Mouse (Mus musculus): Measurements from ENCODE around the gene Sowaha.

Sowaha gene

DNA sequence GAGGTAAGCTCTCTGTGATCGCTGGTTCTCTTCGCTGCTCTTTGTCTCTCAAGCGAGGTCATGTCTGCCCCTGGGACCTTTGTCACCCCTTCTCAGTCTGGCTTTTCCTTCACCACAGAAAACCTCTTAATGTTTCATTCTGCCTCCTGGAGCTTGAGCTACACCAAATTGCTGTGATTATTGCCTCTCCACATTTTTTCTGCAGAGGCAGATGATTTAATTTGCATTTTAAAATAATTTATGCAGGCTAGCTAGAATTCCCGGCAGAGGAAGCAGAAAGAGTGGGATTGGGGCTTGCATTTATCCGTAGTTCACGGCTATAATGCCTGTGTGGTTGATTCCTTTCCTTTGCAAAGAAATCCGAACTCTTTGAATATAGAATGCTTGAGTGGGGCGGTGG is 4.5 kb downstream of the Sowaha start:
- no peak for DNase-seq (ENCODE audit: low spot score in 2 of 2)

- no peak for DNase-seq (ENCODE audit: low spot score in 2 of 2)
Observed at GRCm38 (mm10) chr11:53472709-53473108, 7.4 kb downstream of the Sowaha start.

- DNase-seq (ENCODE audit: low spot score in 2 of 2), result peak; percentile 87 to 96
Observed at GRCm38 (mm10) chr11:53469968-53470695, 9.9 kb downstream of the Sowaha start, which contains the start of gene Gm9837. TSS of gene Gm9837 (minus strand) at chr11:53470479.

DNA sequence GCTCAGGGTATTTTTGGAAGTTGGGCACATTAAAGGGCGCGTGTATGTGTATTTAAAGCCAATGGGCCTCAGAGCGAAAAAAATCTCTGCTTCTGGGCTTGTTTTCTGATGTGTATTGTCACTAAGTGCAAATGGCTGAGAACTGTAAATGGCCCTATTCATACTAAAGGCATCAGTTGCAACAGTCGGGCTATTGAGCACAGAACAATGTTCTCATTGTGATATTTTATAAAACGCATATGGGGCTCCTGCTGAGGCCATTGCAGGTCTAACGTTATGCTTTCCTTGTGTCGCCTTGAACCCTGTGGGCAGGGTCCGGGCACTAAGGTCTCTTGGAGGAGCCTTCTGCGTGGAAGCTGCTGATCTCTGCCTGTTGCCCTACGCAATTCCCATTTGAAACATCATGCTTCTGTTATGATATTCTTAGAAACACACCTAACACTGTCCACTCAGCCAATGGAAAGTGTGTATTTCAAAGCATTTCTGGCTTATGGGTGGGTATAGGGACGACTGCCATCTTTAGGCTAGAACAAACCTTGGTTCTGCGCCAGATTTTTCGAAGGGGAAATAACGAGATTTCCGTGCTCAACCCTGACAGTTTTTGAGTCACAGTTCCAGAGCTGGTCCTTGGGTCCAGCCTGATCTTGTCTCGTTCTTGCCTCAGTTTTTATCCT is 10.6 kb downstream of the Sowaha start:
- no peak for DNase-seq (ENCODE audit: low spot score in 2 of 2)

DNA sequence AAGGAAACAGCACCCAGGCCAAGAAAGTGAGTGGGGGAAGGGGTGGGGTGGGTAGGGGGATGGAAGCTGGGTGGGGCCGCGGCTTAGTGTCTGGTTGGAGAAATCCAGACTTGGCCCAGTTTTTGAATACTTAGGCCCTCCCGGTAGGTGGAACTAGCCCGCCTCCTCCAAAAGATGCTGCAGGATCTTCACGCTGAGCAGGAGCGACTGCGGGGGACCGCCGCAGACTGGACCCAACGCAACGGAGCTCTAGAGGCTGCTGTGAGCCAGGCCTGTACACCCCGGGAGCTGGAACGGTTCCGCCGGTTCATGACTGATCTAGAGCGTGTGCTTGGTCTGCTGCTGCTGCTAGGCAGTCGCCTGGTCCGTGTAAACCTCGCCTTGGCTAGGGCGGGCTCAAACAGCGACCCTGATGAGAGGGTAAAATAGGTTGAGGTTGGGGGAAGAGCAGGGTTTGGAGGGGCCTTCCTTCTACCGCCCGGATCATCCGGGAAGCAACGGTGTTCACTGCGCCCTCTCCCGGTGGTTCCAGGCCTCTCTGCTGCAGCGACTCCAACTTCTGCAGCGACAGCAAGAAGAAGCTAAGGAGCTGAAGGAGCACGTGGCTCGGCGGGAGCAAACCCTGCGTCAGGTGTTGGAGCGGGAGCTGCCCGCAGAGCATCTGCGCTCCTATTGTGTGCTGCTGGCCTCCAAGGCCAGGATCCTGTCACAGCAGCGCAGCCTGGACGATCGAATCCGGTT is 13.7 kb downstream of the Sowaha start:
- peak; percentile 53 to 84 for DNase-seq (ENCODE audit: low spot score in 2 of 2)

- DNase-seq (ENCODE audit: low spot score in 2 of 2), result no peak
Observed at GRCm38 (mm10) chr11:53463551-53464424, 16.3 kb downstream of the Sowaha start.

GRCm38 (mm10) chr11:53461727-53462126 is 18.3 kb downstream of the Sowaha start:
- DNase-seq (ENCODE audit: low spot score in 2 of 2), result no peak

DNA sequence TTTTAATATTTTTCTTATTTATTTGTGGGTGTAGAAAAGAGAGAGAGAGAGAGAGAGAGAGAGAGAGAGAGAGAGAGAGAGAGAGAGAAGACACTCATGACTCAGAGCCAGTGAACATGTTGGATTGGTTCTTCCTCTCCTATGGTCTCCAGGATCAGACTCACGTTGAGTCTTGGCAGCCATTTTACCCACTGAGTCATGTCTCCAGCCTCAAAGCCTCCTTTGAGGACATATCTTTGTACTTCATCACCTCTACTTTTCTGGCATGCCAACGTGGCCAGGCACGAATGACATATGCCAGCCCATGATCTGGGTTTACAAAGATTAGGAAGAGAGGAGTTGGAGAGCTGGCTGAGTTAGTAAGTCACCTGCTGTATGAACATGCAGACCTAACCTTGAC is 19.9 kb downstream of the Sowaha start:
- no peak for DNase-seq (ENCODE audit: low spot score in 2 of 2)

DNA sequence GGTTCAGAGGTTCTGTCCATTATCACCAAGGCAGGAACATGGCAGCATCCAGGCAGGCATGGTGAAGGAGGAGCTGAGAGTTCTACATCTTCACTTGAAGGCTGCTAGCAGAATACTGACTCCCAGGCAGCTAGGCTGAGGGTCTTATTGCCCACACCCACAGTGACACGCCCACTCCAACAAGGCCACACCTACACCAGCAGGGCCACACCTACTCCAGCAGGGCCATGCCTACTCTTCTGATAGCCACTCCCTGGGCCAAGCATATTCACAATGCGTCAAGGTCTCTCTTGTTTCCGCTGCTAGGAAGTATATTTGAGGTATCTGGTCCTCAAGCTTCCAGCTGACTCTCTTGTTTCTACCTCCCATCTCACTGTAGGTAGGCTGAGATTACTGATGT is 21.1 kb downstream of the Sowaha start:
- DNase-seq (ENCODE audit: low spot score in 2 of 2), result no peak

DNA sequence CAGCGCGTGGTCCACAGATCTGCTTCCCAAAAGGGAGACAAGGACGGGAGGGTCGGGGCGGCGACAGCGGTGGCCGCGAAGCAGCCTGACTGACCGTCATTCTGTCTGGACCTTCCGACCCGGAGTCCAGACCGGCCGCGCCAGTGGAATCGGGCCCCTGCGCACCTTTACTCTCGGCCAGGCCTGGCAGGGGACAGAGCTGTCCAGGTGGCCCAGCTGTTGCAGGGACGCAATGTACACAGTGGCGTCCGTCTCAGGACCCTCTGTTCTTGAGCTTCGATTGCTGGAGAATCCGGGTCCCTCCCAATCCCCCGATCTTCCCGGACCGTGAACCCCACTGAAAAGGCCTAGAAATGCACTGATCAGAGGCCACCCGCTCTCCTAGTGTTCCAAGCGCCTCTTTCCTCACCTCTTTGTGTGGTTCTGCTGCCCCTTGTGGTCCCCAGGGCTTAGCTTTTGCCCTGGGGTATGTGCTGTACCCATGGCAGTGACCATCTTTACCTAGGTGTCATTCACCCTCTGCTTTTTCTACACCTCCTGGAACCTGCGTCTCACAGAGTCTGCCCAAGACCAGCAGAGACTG is 22.6 kb downstream of the Sowaha start:
- DNase-seq (ENCODE audit: low spot score in 2 of 2), result no peak

GRCm38 (mm10) chr11:53456474-53457371 is 23.4 kb downstream of the Sowaha start, which contains the start of the genes Gm10447 and Shroom1:
TSS of gene Gm10447 (minus strand) at chr11:53457110.
TSS of gene Shroom1 (plus strand) at chr11:53457205.
- no peak for DNase-seq (ENCODE audit: low spot score in 2 of 2)

- no peak for DNase-seq (ENCODE audit: low spot score in 2 of 2)
Observed at GRCm38 (mm10) chr11:53453031-53453430, 27.0 kb downstream of the Sowaha start.

GRCm38 (mm10) chr11:53452396-53452795 is 27.7 kb downstream of the Sowaha start:
- no peak for DNase-seq (ENCODE audit: low spot score in 2 of 2)

DNA sequence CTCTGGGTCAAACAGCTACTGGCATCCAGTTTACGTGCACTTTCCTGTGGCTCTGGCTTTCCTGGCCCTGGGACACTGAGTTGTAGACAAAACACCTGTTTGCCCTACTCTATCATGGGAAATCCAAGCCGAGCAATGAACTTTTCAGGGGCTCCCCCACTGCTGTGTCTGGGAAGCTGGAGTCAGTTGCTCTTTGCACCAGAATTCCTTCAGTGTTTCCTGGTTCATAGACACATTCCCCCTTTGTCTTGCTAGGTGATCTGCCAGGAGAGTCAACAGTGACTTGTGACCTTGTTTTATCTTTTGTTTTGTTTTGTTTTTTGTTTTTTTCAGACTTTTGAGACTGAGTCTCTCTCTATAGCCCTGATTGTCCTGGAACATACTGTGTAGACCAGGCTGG is 28.7 kb downstream of the Sowaha start:
- no peak for DNase-seq (ENCODE audit: low spot score in 2 of 2)

DNA sequence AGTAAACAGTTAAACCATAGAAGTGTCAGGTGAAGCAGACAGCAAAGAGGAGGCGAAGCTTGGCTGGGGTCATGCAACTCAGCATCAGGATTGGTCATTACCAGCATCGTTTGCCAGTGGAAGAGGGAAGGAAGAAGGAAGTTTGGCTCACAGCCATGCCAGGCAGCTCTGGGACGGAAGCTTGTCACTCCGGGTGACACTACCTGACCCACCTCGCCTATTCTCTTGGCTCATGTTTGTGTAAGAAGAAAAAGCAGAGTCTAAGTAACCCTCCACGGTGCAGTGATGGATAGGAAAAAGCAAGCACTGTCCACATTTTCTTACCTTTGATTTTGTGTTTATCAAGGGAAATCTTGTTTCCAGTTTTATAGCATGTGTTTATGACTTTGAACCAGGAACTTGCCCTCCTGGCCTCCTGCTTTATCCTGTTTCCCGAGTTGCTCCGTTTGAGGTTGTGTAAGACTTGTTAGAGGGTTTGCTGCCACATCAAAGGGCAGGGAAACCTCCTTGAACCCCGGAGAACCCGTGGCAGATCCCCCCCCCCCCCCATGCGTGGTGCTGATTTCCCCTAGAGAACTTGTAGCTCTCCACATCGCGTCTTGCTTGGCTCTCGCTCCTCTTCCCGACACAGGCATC is 29.9 kb downstream of the Sowaha start:
- DNase-seq (ENCODE audit: low spot score in 2 of 2), result no peak

DNA sequence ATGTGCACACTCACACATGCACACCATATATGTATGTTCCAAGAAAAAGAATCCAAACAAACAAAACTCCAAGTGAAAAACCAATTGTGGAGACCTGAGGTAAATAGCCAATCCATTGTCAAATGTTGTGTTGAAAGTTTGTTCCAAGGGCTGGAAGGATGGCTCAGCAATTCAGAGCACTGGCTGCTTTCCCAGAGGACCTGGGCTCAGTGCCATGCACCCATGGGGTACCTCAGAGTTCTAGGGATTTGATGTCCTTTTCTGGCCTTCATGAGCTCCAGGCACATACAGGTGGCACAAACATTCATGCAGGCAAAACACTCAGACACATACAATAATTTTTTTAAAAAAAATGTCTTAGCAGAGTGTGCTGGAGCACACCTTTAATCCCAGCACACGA is 31.5 kb downstream of the Sowaha start:
- DNase-seq (ENCODE audit: low spot score in 2 of 2), result no peak

DNA sequence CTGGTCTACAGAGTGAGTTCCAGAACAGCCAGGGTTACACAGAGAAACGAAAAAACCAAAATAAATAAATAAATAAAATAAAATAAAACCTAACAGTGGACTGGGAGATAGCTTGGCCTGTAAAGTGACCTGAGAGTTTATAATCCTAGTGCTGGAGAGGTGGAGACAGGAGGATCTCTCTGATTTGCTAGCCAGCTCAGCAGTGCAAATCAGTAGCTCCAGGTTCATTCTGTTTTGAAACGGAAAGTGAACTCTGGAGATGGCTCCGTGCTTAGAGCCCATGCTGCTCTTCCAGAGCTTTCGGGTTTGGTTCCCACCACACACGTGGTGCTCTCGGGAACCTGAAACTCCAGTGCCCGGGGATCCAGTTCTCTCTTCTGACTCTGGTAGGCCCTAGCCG is 32.1 kb downstream of the Sowaha start:
- DNase-seq (ENCODE audit: low spot score in 2 of 2), result no peak

DNA sequence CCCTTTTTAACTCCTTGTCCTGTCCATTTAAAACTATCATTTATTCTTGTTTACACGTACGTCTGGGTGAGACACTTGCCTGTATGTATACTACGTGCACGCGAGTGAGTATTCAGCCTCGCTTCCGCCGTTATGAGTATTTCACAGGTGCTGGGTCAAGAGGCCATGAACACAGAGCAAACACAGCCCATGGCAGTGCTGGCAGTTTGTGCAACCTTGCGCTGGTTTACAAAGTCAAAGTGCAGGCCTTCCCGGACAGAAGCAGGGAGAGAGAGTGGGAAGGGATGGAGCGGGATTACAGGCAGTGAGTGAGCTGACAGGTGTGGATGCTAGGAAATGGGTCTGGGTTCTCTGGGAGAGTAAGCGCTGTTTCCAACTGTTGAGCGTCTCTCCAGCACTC is 33.9 kb downstream of the Sowaha start:
- DNase-seq (ENCODE audit: low spot score in 2 of 2), result no peak

- no peak for DNase-seq (ENCODE audit: low spot score in 2 of 2)
Observed at GRCm38 (mm10) chr11:53445562-53445961, 34.5 kb downstream of the Sowaha start.

DNA sequence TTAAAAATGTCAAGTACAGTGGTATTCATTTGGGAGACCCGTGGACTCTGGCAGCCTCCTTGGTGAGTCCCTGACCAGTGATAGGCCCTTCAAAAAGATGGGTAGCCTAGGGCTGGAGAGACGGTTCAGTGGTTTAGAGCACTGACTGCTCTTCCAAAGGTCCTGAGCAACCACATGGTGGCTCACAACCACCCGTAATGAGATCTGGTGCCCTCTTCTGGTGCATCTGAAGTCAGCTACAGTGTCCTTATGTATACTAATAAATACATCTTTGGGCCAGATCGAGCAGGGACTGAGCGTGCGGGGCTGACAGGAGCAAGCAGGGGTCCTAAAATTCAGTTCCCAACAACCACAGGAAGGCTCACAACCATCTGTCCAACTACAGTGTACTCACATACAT is 36.2 kb downstream of the Sowaha start:
- DNase-seq (ENCODE audit: low spot score in 2 of 2), result peak in 1 of 2 experiments; percentile 31

All from spleen, postnatal 4 days (tissue).